Mouse (Mus musculus) erythroblast, adult 5-6 weeks (primary cell): ENCODE results near the gene Apol7a. TPM values are rescaled to one million over a fixed set of nuclear protein-coding genes. Genes with fewer than 3 reads are reported as not detected.
"Not testable (repeated sequence)": the region's sequence is repeated elsewhere in the genome, so short reads cannot be mapped to it uniquely, and the experiment has no call there.

Experiments
- ATAC-seq: replicated peaks from 2 replicates; pipeline ENCODE4 v1.8.0; 2016; ENCODE audit warnings: moderate number of reproducible peaks, mild to moderate bottlenecking, moderate TSS enrichment, inconsistent platforms; ENCODE audit not compliant: poor library complexity, low FRiP score, severe bottlenecking
- total RNA-seq, 2 experiments: library from RNA; stranded (forward) in 1 of 2; stranded (reverse) in 1 of 2; fragments of 150-400 nt in 1 of 2; fragments of 200-764, 138-1000 nt in 1 of 2; gene quantifications; 2 replicates each; pipeline versions ENCODE4 v1.2.3 to v1.2.4; 2015 to 2017; ENCODE audit warnings: low replicate concordance in 2 of 2

Apol7a gene
- total RNA-seq (2015; ENCODE audit: low replicate concordance) (not detected in 2 replicates), total RNA-seq (2017; ENCODE audit: low replicate concordance) (not detected in 2 replicates)

DNA sequence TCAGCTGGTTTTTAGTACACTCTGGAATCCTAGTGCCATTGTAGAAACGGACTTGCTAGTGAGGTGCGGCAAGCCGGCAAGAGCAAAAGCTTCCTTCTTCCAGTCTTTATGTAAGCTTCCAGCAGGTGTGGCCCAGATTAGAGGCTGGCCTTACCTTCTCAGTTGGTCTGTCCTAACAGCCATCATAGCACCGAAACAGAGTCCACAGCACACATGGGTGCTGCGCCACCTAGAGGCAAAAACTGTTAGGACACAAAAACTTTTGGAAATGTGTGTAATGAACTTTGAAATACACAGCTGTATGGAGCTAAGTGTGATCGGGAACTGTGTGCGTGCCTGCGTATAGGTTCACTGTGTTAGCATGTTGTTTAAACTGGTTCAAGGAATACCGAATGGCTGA lies at the start of gene Apol7a:
TSS of gene Apol7a (minus strand) at position 84 of the 400 bp plus-strand sequence.
- 0 out of 2 replicates have a peak, but pooled peaks have one; percentile 43 for ATAC-seq

DNA sequence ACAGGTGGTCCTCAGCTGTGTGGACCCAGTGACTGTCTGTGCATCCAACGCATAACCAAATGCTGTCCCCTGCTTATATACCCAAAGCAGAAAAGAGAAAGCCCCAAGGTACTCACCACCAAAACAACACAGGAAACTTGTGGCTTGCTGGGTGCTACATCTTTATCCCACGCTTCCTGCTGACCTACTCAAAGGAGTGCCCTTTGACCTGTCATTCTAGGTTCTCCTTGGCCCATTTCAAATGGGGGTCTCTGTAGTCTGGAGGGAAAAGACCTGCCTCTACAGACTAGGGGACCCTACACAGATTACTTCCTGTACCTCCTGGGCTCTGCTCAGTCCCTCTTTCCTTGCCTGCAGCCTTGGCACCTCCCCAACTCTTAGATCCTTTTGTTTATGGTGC lies 48.5 kb upstream of the Apol7a start, which contains the start of gene Apol7b:
TSS of gene Apol7b (minus strand) at position 101 of the 400 bp plus-strand sequence.
- ATAC-seq = not testable (repeated sequence)

GRCm38 (mm10) chr15:77445668-77446067 lies 46.8 kb upstream of the Apol7a start:
- ATAC-seq = not testable (repeated sequence)

DNA sequence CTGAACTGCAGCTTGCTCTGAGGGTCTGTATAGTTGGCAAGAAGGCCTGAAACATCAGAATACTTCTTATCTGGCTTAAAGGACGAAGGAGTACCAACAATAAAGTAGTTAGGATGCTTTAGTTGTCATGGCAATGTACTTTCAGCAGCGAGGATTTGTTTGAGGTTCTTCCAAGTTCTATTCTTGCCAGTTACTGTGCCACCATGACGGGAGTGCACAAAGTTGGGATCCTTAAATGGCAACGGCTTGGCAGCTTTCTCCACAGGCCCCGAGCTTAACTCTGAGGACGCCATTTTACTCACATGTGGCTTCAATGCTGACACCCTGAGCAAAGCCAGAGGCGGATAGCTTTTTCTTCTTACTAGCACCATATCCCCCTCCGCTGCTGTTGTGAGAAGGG lies 45.8 kb upstream of the Apol7a start:
- not testable (repeated sequence) for ATAC-seq

DNA sequence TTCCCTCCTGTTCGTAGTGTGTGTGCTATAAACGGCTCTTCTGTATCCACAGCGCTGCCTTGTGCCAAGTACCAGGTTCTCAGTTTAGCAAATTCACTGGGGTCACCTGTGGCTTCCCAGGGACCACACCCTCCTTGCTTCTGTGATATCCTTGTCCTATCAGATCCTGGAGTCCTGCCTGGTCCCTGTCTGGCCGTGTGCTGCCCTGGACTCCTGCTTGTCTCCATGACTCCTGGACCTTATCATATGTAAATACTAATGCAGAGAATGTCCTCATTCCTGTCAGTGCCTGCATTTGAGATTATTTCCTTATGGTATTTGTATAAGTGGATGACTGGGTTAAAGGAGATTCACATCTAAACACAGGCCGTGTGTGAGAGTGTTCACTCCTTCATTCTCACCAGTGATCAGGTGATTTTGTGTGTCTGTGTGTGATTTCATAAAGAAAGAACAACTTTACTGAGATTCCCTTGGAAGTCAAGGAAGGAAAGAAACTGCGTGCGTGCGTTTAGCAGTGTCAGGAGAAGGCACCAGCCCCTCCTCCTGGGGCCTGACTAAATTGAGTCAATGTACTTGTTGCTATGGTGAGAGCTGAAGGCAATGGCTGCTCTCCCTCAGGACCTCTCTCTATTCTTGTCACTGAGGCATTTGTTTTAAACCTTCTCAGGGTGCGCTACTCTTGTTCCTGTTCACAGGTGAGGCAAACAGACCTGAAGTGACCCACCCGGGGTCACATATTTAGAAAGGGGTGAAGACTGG lies 30.0 kb upstream of the Apol7a start:
- not testable (repeated sequence) for ATAC-seq

DNA sequence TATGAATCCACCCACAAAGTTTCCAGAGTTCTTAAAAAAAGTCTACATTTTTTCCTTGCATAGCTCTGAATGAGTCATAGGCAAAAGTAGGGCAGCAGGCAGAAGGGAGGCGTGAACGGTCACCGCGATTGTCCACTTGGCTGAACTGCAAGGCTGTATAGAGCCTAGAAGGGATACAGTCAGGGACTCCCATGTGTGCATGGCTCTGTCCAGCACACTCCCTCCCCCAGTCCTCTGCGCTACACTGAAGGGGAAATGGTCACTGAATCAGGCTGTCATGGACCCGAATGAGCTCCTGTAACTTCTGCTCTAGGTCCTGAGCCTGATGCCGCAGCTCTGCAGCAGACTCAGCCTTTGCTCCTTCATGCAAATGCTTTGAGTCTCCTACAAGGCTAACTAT lies 24.0 kb upstream of the Apol7a start:
- ATAC-seq = not testable (repeated sequence)

GRCm38 (mm10) chr15:77419657-77420056 lies 20.7 kb upstream of the Apol7a start:
- not testable (repeated sequence) for ATAC-seq

GRCm38 (mm10) chr15:77416655-77417333 lies 17.9 kb upstream of the Apol7a start:
- ATAC-seq = peak; percentile 73

GRCm38 (mm10) chr15:77415653-77416052 lies 16.7 kb upstream of the Apol7a start:
- not testable (repeated sequence) for ATAC-seq

DNA sequence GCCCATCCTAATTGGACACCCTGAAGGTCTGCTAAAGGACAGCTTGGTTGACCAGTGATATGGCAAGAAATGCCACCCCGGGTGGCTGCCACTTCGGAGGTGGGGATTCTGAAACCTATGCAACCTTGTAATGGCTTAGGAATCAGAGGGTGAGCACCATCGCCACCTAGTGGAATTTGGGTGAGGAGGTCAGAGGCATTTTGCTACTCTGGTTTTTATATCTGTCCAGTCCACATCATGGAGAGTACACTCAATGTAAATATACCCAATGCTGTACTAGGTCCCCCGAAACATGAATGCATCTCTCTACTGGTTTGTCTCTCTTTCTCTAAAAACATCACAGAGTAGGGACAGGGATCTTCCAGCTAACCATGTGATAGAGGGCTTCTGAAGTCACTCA lies 13.8 kb upstream of the Apol7a start:
- ATAC-seq = not testable (repeated sequence)

DNA sequence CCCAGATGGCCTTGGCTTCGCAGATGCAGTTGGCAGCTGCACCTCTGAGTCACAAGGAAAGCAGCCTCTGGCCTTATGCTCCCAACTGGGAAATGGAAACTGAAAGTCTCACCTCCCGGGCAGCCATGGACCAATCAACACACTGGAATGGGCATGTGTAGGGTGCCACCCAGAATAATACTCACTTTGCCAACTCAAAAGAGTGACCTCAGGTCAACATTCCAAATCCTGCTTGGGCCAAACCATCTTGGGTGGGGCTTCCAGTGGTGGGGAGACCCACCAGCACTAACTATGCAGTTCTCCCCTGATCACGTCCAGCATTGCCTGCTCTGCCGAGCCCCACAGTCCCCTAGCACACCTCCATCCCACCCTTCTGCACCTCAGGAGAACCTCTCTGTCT lies 12.1 kb upstream of the Apol7a start, which contains the start of gene Apol9a:
TSS of gene Apol9a (minus strand) at position 101 of the 400 bp plus-strand sequence.
- 0 out of 2 replicates have a peak, but pooled peaks have one; percentile 6 for ATAC-seq

DNA sequence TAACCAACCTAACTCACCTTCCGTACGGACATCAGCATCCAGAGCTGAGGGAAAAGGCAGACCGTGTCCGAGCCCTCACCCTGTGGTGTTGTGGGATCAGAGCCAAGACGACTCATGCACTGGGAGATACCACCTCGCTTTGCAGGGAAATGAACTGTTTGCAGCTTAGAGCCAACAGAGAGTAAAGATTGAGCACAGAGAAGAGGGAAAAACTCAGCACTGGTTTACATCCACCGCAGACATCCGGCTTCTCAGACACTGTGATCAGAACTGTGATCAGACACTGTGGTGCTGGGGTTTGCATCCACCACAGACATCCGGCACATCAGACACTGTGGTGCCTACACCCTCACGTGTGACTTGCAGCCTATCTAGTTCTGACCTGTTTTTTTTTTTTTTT lies 7.5 kb upstream of the Apol7a start:
- ATAC-seq = not testable (repeated sequence)

- not testable (repeated sequence) for ATAC-seq
Measured at GRCm38 (mm10) chr15:77397450-77398132, 1.3 kb downstream of the Apol7a start.

- not testable (repeated sequence) for ATAC-seq
Measured at GRCm38 (mm10) chr15:77393832-77394231, 5.1 kb downstream of the Apol7a start.

DNA sequence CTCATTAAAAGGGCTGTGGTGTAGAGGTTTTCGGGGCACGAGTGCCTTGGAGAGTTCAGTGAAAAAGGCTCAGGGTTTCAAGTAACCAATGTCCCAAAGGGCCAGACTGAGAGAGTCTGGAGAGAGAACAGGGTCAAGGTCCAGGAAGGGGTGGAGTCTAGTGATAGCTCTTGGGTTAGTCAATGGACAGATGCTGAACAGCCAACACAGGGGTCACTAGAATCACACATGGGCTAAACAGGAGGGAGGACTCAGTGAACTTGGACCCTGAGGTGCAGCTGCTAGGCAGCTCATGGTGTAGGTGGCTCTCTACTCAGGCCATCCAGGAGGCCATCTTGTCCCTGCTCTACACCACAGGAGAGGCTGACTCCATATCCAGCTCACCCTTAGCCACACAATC lies 11.4 kb downstream of the Apol7a start:
- no peak for ATAC-seq

DNA sequence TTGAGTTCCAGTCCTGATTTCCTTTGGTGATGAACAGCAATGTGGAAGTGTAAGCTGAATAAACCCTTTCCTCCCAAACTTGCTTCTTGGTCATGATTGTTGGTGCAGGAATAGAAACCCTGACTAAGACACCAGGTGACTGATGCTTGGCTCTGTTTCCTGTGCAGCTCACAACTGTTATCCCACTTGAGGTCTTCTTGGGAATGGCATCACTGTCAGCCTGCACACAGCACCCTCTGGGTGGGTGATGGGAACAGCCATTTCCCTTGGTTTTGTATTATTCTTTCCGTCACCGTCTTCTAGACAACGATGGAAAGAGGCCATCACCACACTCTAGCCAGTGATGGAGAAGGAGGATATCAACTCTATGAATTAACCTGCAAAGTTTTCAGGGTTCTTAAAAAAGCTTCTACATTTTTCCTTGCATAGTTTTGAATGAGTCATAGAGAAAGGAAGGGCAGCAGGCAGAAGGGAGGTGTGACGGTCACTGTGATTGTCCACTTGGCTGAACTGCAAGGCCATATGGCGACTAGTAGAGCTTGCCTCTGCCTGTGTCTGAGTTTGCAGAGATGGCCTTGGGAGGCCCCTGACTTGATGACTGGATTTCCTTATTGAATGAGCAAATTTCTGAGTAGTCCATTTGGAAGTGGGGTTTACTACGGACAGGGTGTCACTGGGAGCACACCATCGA lies 14.4 kb downstream of the Apol7a start:
- no peak for ATAC-seq

GRCm38 (mm10) chr15:77382880-77383279 lies 16.0 kb downstream of the Apol7a start:
- ATAC-seq = no peak

DNA sequence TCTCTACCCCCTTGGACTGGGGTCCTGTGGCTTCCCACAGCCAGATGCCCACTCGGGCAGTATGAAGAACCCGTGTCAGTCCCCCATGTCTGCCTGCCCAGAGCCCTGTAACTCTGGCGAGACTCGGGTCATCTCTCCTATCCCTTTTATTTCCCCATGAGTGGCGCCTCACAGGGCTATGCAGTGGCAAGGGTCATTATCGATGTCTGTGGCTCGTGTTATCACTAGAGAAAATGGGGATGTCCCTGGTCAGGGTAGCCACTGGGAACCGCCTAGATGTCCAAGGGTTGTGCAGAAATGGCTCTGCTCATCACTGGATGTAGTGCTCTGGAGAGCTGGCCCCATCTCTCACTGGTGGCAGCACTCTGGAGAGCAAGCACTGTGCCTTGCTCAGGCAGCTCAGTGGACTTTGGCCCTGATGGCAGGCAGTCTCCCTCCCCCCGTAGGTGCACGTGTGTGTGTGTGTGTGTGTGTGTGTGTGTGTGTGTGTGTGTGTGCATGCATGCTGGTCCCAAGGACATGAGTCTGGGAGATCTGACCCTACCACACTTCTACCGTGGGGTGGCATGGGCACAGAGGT lies 16.5 kb downstream of the Apol7a start:
- ATAC-seq = no peak

DNA sequence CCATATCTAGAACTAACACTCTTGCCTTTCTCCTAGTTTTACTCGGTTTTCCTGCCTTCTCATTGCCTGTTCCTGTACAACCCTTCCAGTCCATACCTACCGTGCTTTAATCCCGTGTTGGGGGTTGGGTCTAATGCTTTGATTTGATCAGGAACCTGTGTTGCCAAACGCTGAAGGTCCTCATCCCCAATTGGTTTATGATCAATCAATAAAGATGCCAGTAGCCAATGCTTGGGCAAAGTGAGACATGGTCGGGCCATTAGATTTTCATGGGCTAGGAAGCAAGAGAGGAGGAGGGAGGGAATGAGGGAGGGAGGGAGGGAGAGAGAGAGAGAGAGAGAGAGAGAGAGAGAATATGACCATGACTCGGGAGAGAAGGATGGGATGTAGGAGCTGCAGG lies 17.4 kb downstream of the Apol7a start:
- ATAC-seq = no peak
